Mouse (Mus musculus) MEL (cell line): ENCODE measurements around the gene Pgm3. TPM values are rescaled to one million over a fixed set of nuclear protein-coding genes. Genes with fewer than 3 reads are reported as not detected.

Source experiments
- DNase-seq: peaks from one replicate; pipeline ENCODE4 v3.0.0; 2011; ENCODE audit warnings: low read depth, low spot score
- H3K27ac ChIP-seq: 2 replicates; pipeline ENCODE4 v1.5.1; 2012; ENCODE audit warnings: low read depth, mild to moderate bottlenecking, control low read depth, low read length, moderate library complexity; ENCODE audit not compliant: control insufficient read depth
- H3K27me3 ChIP-seq, 2 experiments: fragments of 150-350 bp in 1 of 2; sonication (generic) in 1 of 2; 2 replicates each; pipeline ENCODE4 v1.6.1; 2012; ENCODE audit warnings: low read length in 2 of 2, mild to moderate bottlenecking in 2 of 2, improper control_type of control experiment in 1 of 2, moderate library complexity in 1 of 2; ENCODE audit not compliant: insufficient read depth in 2 of 2, control insufficient read depth in 1 of 2
- H3K36me3 ChIP-seq, 2 experiments: 2 replicates each; pipeline ENCODE4 v1.6.1; 2012 to 2014; ENCODE audit warnings: low read length in 2 of 2, improper control_type of control experiment in 1 of 2, inconsistent platforms in 1 of 2, mild to moderate bottlenecking in 1 of 2; ENCODE audit not compliant: insufficient read depth in 2 of 2, control insufficient read depth in 1 of 2
- H3K4me1 ChIP-seq, 2 experiments: fragments of 150-350 bp in 1 of 2; sonication (generic) in 1 of 2; 2 replicates each; pipeline ENCODE4 v1.6.1; 2012; ENCODE audit warnings: low read length in 2 of 2, improper control_type of control experiment in 1 of 2, mild to moderate bottlenecking in 1 of 2; ENCODE audit not compliant: insufficient read depth in 2 of 2, control insufficient read depth in 1 of 2
- H3K4me3 ChIP-seq, 2 experiments: fragments of 150-350 bp in 1 of 2; sonication (generic) in 1 of 2; 2 replicates each; pipeline ENCODE4 v1.5.1; 2012; ENCODE audit warnings: low read depth in 2 of 2, low read length in 2 of 2, mild to moderate bottlenecking in 2 of 2, moderate library complexity in 2 of 2, control low read depth in 1 of 2, improper control_type of control experiment in 1 of 2; ENCODE audit not compliant: control insufficient read depth in 1 of 2, insufficient read depth in 1 of 2
- H3K79me2 ChIP-seq: 2 replicates; pipeline ENCODE4 v1.6.1; 2012; ENCODE audit warnings: mild to moderate bottlenecking, low read length, moderate library complexity; ENCODE audit not compliant: control insufficient read depth, poor library complexity, insufficient read depth
- H3K9ac ChIP-seq: 2 replicates; pipeline ENCODE4 v1.6.1; 2012; ENCODE audit warnings: low read depth, mild to moderate bottlenecking, control low read depth, low read length, moderate library complexity; ENCODE audit not compliant: control insufficient read depth, poor library complexity, severe bottlenecking
- H3K9me3 ChIP-seq: fragments of 150-350 bp; sonication (generic); replicated peaks from 2 replicates; pipeline ENCODE4 v1.6.1; 2012; ENCODE audit warnings: mild to moderate bottlenecking, low read length, improper control_type of control experiment, moderate library complexity; ENCODE audit not compliant: insufficient read depth
- BHLHE40 ChIP-seq: IDR thresholded peaks from 2 replicates; pipeline ENCODE4 v1.6.1; 2012; ENCODE audit warnings: low read depth, mild to moderate bottlenecking, inconsistent platforms, low read length, improper control_type of control experiment, borderline replicate concordance
- CTCF ChIP-seq, 3 experiments: IDR thresholded peaks in 2 of 3; conservative IDR thresholded peaks in 1 of 3; 2 replicates each; pipeline ENCODE4 v1.5.1; 2011 to 2012; ENCODE audit warnings: low read length in 3 of 3, low read depth in 2 of 3, mild to moderate bottlenecking in 2 of 3, improper control_type of control experiment in 1 of 3, inconsistent platforms in 1 of 3, mixed read lengths in 1 of 3, moderate library complexity in 1 of 3; ENCODE audit not compliant: control insufficient read depth in 1 of 3, insufficient read depth in 1 of 3, poor library complexity in 1 of 3, severe bottlenecking in 1 of 3
- ELF1 ChIP-seq: IDR thresholded peaks from 2 replicates; pipeline ENCODE4 v1.6.1; 2014; ENCODE audit warnings: low read depth, mild to moderate bottlenecking, inconsistent platforms, low read length, improper control_type of control experiment, moderate library complexity
- ETS1 ChIP-seq: IDR thresholded peaks from 2 replicates; pipeline ENCODE4 v1.6.1; 2012; ENCODE audit warnings: low read depth, mild to moderate bottlenecking, inconsistent platforms, low read length, improper control_type of control experiment, moderate library complexity
- GATA1 ChIP-seq: IDR thresholded peaks from 2 replicates; pipeline ENCODE4 v1.6.1; 2011; ENCODE audit warnings: low read depth, low read length, improper control_type of control experiment
- HCFC1 ChIP-seq: IDR thresholded peaks from 2 replicates; pipeline ENCODE4 v1.6.1; 2012; ENCODE audit warnings: low read depth, mild to moderate bottlenecking, inconsistent platforms, low read length, improper control_type of control experiment, moderate library complexity
- MAFK ChIP-seq: IDR thresholded peaks from 2 replicates; pipeline ENCODE4 v1.6.1; 2011; ENCODE audit warnings: low read depth, mild to moderate bottlenecking, low read length, improper control_type of control experiment, borderline replicate concordance
- MEF2A ChIP-seq: IDR thresholded peaks from 2 replicates; pipeline ENCODE4 v1.6.1; 2014; ENCODE audit warnings: low read depth, mild to moderate bottlenecking, inconsistent platforms, low read length, improper control_type of control experiment; ENCODE audit not compliant: poor library complexity, insufficient replicate concordance, severe bottlenecking; ENCODE audit errors: extremely low read depth
- MYC ChIP-seq: IDR thresholded peaks from 2 replicates; pipeline ENCODE4 v1.6.1; 2011; ENCODE audit warnings: low read depth, mild to moderate bottlenecking, low read length, improper control_type of control experiment, moderate library complexity
- NELFE ChIP-seq: IDR thresholded peaks from 2 replicates; pipeline ENCODE4 v1.6.1; 2011; ENCODE audit warnings: low read depth, low read length, improper control_type of control experiment
- NRF1 ChIP-seq: IDR thresholded peaks from 2 replicates; pipeline ENCODE4 v1.6.1; 2014; ENCODE audit warnings: low read depth, mild to moderate bottlenecking, inconsistent platforms, low read length, improper control_type of control experiment, moderate library complexity; ENCODE audit not compliant: poor library complexity, insufficient read depth, severe bottlenecking
- POLR2A ChIP-seq, 2 experiments: IDR thresholded peaks; 2 replicates each; pipeline ENCODE4 v1.6.1; 2011 to 2012; ENCODE audit warnings: low read length in 2 of 2, mild to moderate bottlenecking in 2 of 2, control low read depth in 1 of 2, improper control_type of control experiment in 1 of 2, low read depth in 1 of 2, moderate library complexity in 1 of 2; ENCODE audit not compliant: control insufficient read depth in 1 of 2, insufficient read depth in 1 of 2, poor library complexity in 1 of 2
- POLR2AphosphoS5 ChIP-seq: IDR thresholded peaks from 2 replicates; pipeline ENCODE4 v1.6.1; 2012; ENCODE audit warnings: low read depth, borderline replicate concordance, mild to moderate bottlenecking, inconsistent platforms, low read length, moderate library complexity, mixed read lengths
- RAD21 ChIP-seq: IDR thresholded peaks from 2 replicates; pipeline ENCODE4 v1.6.1; 2011; ENCODE audit warnings: mild to moderate bottlenecking, low read depth, low read length, improper control_type of control experiment
- SMC3 ChIP-seq: IDR thresholded peaks from 2 replicates; pipeline ENCODE4 v1.6.1; 2011; ENCODE audit warnings: low read depth, low read length, improper control_type of control experiment
- TAL1 ChIP-seq: IDR thresholded peaks from 2 replicates; pipeline ENCODE4 v1.6.1; 2012; ENCODE audit warnings: mild to moderate bottlenecking, inconsistent platforms, low read length, moderate library complexity, mixed read lengths
- UBTF ChIP-seq: IDR thresholded peaks from 2 replicates; pipeline ENCODE4 v1.6.1; 2012; ENCODE audit warnings: low read depth, mild to moderate bottlenecking, inconsistent platforms, low read length, improper control_type of control experiment, moderate library complexity, borderline replicate concordance; ENCODE audit not compliant: insufficient read depth
- ZC3H11A ChIP-seq: IDR thresholded peaks from 2 replicates; pipeline ENCODE4 v1.6.1; 2012; ENCODE audit warnings: low read depth, mild to moderate bottlenecking, inconsistent platforms, low read length, improper control_type of control experiment
- polyA plus RNA-seq, 2 experiments: library from polyadenylated mRNA; stranded (reverse) in 1 of 2; unstranded in 1 of 2; fragments of >175 nt in 1 of 2; fragments of >200 nt in 1 of 2; gene quantifications; 2 replicates each; pipeline versions ENCODE4 v1.2.1 to v1.2.4; 2012; ENCODE audit warnings: low replicate concordance in 2 of 2, low read depth in 1 of 2; ENCODE audit not compliant: insufficient read length in 2 of 2, insufficient read depth in 1 of 2, missing spikeins in 1 of 2
- total RNA-seq: library from RNA; depleted of rRNA; stranded (reverse); fragments of 300-350 nt; gene quantifications from 2 replicates; pipeline ENCODE4 v1.2.3, GENCODE M21; 2012

Gene Pgm3
- total and polyA plus RNA-seq, 3 experiments: 10.2 to 10.9 TPM; not detected in 1

- no peak overlapping the region for H3K27ac ChIP-seq
Observed at GRCm38 (mm10) chr9:86615765-86616164, 44.1 kb upstream of the Pgm3 start.

GRCm38 (mm10) chr9:86612091-86612490 lies 40.4 kb upstream of the Pgm3 start:
- Histone ChIP-seq H3K4me1 (no peaks in the 10 kb centered on the region), H3K36me3 (peaks cover 0 to 10% of the 10 kb centered on the region in 2 experiments; a peak in 2 of 4 replicates), H3K79me2 (no peaks in the 10 kb centered on the region), H3K9me3 (no peaks in the 10 kb centered on the region), H3K9ac (no peak overlapping the region), H3K27me3 (no peaks in the 10 kb centered on the region), H3K4me3 (no peak overlapping the region), H3K27ac (no peak overlapping the region)
- no peak for DNase-seq
- TF ChIP-seq MAFK (no peak), TAL1 (no peak), ZC3H11A (no peak), BHLHE40 (no peak), RAD21 (no peak)

More at GRCm38 (mm10) chr9:86615765-86616164, 44.1 kb upstream of the Pgm3 start:
- Histone ChIP-seq H3K79me2 (no peaks in the 10 kb centered on the region), H3K9ac (no peak overlapping the region), H3K27me3 (no peaks in the 10 kb centered on the region), H3K4me1 (no peaks in the 10 kb centered on the region), H3K36me3 (peaks cover 0 to 10% of the 10 kb centered on the region in 2 experiments; a peak in 2 of 4 replicates), H3K4me3 (no peak overlapping the region), H3K9me3 (no peaks in the 10 kb centered on the region)
- TF ChIP-seq POLR2A (IDR thresholded peaks at IDR 0.05; ENCODE audit: control insufficient read depth in 1 of 2, insufficient read depth in 1 of 2, low read depth in 1 of 2, low read length in 2 of 2, poor library complexity in 1 of 2): no peak
- no peak for TF ChIP-seq NRF1
- no peak for TF ChIP-seq UBTF
- TF ChIP-seq MEF2A: no peak
- no peak for TF ChIP-seq ZC3H11A
- no peak for TF ChIP-seq ELF1
- no peak for TF ChIP-seq CTCF (IDR thresholded peaks at IDR 0.05 in 2 of 3, conservative IDR thresholded peaks at IDR 0.05 in 1 of 3; ENCODE audit: control insufficient read depth in 1 of 3, insufficient read depth in 1 of 3, low read depth in 2 of 3, low read length in 3 of 3, poor library complexity in 1 of 3, severe bottlenecking in 1 of 3)
- no peak for TF ChIP-seq HCFC1
- TF ChIP-seq RAD21: no peak
- no peak for TF ChIP-seq GATA1
- TF ChIP-seq SMC3: no peak
- no peak for TF ChIP-seq NELFE
- no peak for TF ChIP-seq MYC
- no peak for TF ChIP-seq POLR2AphosphoS5
- no peak for TF ChIP-seq ETS1
- no peak for DNase-seq
